Mouse (Mus musculus) G1E (cell line): ENCODE data around the gene Anapc10. TPM values are rescaled to one million over a fixed set of nuclear protein-coding genes. Genes with fewer than 3 reads are reported as not detected.

ENCODE experiments used
- ATAC-seq: 2 replicates; pipeline ENCODE4 v1.8.0; 2016; ENCODE audit warnings: mild to moderate bottlenecking; ENCODE audit not compliant: insufficient number of reproducible peaks, poor library complexity, low FRiP score, severe bottlenecking; ENCODE audit errors: extremely low read depth
- DNase-seq: peaks from one replicate; pipeline ENCODE4 v3.0.0; 2012; ENCODE audit warnings: low spot score
- H3K27me3 ChIP-seq: 2 replicates; pipeline ENCODE4 v1.6.1; 2012; ENCODE audit warnings: mild to moderate bottlenecking, low read length, inconsistent platforms; ENCODE audit not compliant: insufficient read depth
- H3K36me3 ChIP-seq: replicated peaks from 2 replicates; pipeline ENCODE3; 2012; ENCODE audit warnings: mild to moderate bottlenecking, inconsistent platforms
- H3K4me1 ChIP-seq: 2 replicates; pipeline ENCODE4 v1.6.1; 2012; ENCODE audit warnings: low read depth, low read length, inconsistent platforms, mixed read lengths; ENCODE audit not compliant: insufficient read depth
- H3K4me3 ChIP-seq: 2 replicates; pipeline ENCODE4 v1.5.1; 2012; ENCODE audit warnings: low read depth, mild to moderate bottlenecking, inconsistent platforms, low read length, moderate library complexity, mixed read lengths
- H3K9me3 ChIP-seq: replicated peaks from 2 replicates; pipeline ENCODE4 v1.6.1; 2012; ENCODE audit warnings: inconsistent platforms
- CTCF ChIP-seq: IDR thresholded peaks from 2 replicates; pipeline ENCODE4 v1.5.1; 2012; ENCODE audit warnings: low read depth, low read length, inconsistent platforms, mixed read lengths
- GATA1 ChIP-seq: IDR thresholded peaks from 2 replicates; pipeline ENCODE4 v1.6.1; 2012; ENCODE audit warnings: borderline replicate concordance, low read length, inconsistent platforms, mixed read lengths
- GATA2 ChIP-seq: IDR thresholded peaks from 2 replicates; pipeline ENCODE4 v1.6.1; 2012; ENCODE audit warnings: low read depth, low read length, inconsistent platforms, borderline replicate concordance
- POLR2AphosphoS5 ChIP-seq: IDR thresholded peaks from 2 replicates; pipeline ENCODE4 v1.6.1; 2012; ENCODE audit warnings: low read depth, low read length, inconsistent platforms; ENCODE audit not compliant: insufficient replicate concordance
- TAL1 ChIP-seq: conservative IDR thresholded peaks from 2 replicates; pipeline ENCODE4 v1.6.1; 2012; ENCODE audit warnings: low read depth, low read length, inconsistent platforms, mixed read lengths
- polyA plus RNA-seq: library from polyadenylated mRNA; stranded (reverse); fragments of >175 nt; gene quantifications from 2 replicates; pipeline ENCODE4 v1.2.3, GENCODE M21; 2012
- total RNA-seq, 2 experiments: library from RNA; stranded (forward) in 1 of 2; stranded (reverse) in 1 of 2; fragments of 200-1000 nt in 1 of 2; fragments of >200 nt in 1 of 2; fragmentation: Nextera tagmentation in 1 of 2; gene quantifications; 2 replicates each; pipeline ENCODE4 v1.2.3; 2014 to 2017

Anapc10 gene
- total and polyA plus RNA-seq, 3 experiments, result 0.65 to 15.3 (median 12.8) TPM

DNA sequence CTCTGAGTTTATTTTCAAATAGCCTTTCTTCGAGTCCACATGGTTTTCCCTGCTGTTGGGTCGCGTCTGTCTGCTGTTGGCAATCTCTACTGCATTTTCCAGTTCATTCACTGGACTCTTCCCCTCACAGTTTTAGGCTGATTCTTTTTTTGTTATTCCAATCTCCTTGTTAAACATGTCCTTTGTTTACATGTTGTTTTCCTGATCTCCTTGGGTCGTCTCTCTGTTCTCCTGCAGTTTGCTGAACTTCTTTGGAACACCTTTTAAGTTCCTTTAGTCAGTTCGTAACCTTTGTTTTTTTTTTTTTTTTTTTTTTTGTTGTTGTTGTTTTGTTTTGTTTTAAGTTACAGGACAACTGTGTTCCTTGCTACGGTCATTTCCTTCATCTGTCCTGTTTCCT, 92.9 kb downstream of the Anapc10 start:
- DNase-seq, result no peak
- ATAC-seq, result no peak
- H3K36me3 ChIP-seq, result no peaks in the 10 kb centered on the region

DNA sequence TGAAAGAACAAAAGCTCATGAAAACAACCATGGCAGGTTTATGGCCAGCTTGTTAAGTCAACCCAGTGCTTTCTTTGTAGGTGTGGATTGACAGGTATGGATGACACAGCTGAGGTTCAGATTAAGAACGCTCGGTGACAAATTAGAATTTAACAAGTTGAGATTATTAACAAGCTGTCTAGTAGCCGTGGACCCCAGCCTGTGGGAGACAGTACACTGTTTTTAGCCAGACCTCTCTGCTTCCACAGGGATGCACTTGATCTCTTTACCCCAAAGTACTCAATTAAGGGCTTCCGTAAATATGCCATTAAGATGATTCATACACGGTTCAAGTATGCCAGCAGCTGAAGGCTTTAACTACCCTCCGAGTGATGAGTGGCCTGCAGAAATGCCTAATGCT, 95.4 kb downstream of the Anapc10 start:
- H3K27me3 ChIP-seq, result peaks cover 4% of the 10 kb centered on the region; the same call in 1 of the 2 replicates
- ATAC-seq (no peak), DNase-seq (no peak)
- H3K4me1 ChIP-seq, result no peaks in the 10 kb centered on the region
- H3K36me3 ChIP-seq, result no peaks in the 10 kb centered on the region
- no peak for TF ChIP-seq CTCF
- TF ChIP-seq GATA1, result no peak
- TF ChIP-seq POLR2AphosphoS5, result no peak
- TF ChIP-seq GATA2, result no peak
- no peak for TF ChIP-seq TAL1
- no peak overlapping the region for H3K4me3 ChIP-seq
- no peaks in the 10 kb centered on the region for H3K9me3 ChIP-seq

More for the DNA sequence above, 92.9 kb downstream of the Anapc10 start:
- Histone ChIP-seq H3K27me3 (peaks cover 4% of the 10 kb centered on the region; the same call in 1 of the 2 replicates), H3K9me3 (no peaks in the 10 kb centered on the region), H3K4me1 (no peaks in the 10 kb centered on the region), H3K4me3 (no peak overlapping the region)
- TF ChIP-seq GATA1 (no peak), GATA2 (no peak), TAL1 (no peak), POLR2AphosphoS5 (no peak), CTCF (no peak)

DNA sequence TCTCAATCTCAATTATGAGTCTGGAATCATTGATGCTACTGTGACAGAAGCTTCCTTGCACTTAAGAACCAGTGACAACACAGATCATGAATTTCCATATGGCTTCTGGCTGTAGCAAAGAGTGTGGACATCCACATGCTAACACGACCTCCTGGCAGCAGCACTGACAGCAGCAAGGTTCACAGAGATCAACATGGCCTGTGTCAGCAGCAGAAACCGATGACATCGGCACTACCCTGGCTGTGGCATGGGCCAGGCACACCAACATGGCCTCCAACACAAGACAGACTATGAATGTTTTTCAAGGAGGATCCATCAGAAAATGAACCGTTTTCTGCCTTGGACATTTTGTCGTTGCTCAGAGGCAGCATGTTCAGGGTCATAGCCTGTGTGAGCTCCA, 114.9 kb downstream of the Anapc10 start:
- Histone ChIP-seq H3K36me3 (no peaks in the 10 kb centered on the region), H3K4me3 (no peak overlapping the region), H3K27me3 (no peaks in the 10 kb centered on the region; the same call in 1 of the 2 replicates), H3K4me1 (no peaks in the 10 kb centered on the region), H3K9me3 (no peaks in the 10 kb centered on the region)
- DNase-seq (no peak), ATAC-seq (no peak)
- TF ChIP-seq GATA2, result no peak

Other genes starting within 250 kb of the Anapc10 start
- gene Otud4, start 72.2 kb upstream of the Anapc10 start, total RNA-seq (2014; fragmentation: Nextera tagmentation), result 99.3 and 116 TPM in 2 replicates
- 81.7 and 84.1 TPM in 2 replicates for gene Otud4, start 72.2 kb upstream of the Anapc10 start, total RNA-seq (2017)
- gene Otud4, start 72.2 kb upstream of the Anapc10 start, polyA plus RNA-seq, result 5.4 and 7.4 TPM in 2 replicates
- 354 and 437 TPM in 2 replicates for gene Abce1, start 80 bp upstream of the Anapc10 start, total RNA-seq (2014; fragmentation: Nextera tagmentation)
- gene Abce1, start 80 bp upstream of the Anapc10 start, total RNA-seq (2017), result 243 and 266 TPM in 2 replicates
- gene Abce1, start 80 bp upstream of the Anapc10 start, polyA plus RNA-seq, result 8.7 and 17.3 TPM in 2 replicates